19 mouse cellular contexts compared by ENCODE assay signal in genomic region chr2:74414721-74415120, GRCm38 (mm10).
DNase-seq lines count a peak whose midpoint lies in the region; ATAC-seq lines count a peak whose summit lies in the region.
"Had no signal": no experiment of that assay in that cellular context is flagged by ENCODE, and none has a peak within 500 bp of the region (broad histone marks: within the 10 kb centered on the region; RNA-seq: fewer than 3 reads in every experiment).

No protein-coding gene starts in this region.

- no peak overlapping the region for H3K4me3 ChIP-seq in heart, embryonic 11.5 days (ENCODE audit: low read depth, low read length)
- H3K4me3 ChIP-seq in midbrain, embryonic 11.5 days (ENCODE audit: low read depth, low read length) = no peak overlapping the region
- H3K4me3 ChIP-seq in midbrain, embryonic 15.5 days = no peak overlapping the region

- 92% methylated on average over 13 of the region's 13 CpGs for WGBS in heart, embryonic 11.5 days (ENCODE audit: insufficient replicate concordance)
- WGBS in midbrain, embryonic 11.5 days = 95% methylated on average over 13 of the region's 13 CpGs
- WGBS in midbrain, embryonic 15.5 days = 95% methylated on average over 13 of the region's 13 CpGs

- no peak overlapping the region for H3K9ac ChIP-seq in heart, embryonic 11.5 days (ENCODE audit: low read depth, low read length)
- no peak overlapping the region for H3K9ac ChIP-seq in midbrain, embryonic 11.5 days (ENCODE audit: low read length)
- H3K9ac ChIP-seq in midbrain, embryonic 15.5 days = no peak overlapping the region

- H3K4me1 ChIP-seq in heart, embryonic 11.5 days (ENCODE audit: control insufficient read depth, insufficient read depth, low read length) = no peaks in the 10 kb centered on the region
- H3K4me1 ChIP-seq in midbrain, embryonic 11.5 days (ENCODE audit: control insufficient read depth, insufficient read depth, low read length) = no peaks in the 10 kb centered on the region
- no peaks in the 10 kb centered on the region for H3K4me1 ChIP-seq in midbrain, embryonic 15.5 days

- peak; percentile 56 for DNase-seq in heart, adult 11 months
- peak; percentile 53 for DNase-seq in midbrain, embryonic 11.5 days (ENCODE audit: low spot score, missing footprints)
- DNase-seq: adrenal gland, adult 2 months; adrenal gland, adult 8-10 months; adrenal gland, postnatal 10 days; adrenal gland, postnatal 14 days; adrenal gland, postnatal 25 days; adrenal gland, postnatal 36 days; B cell, adult 2 months; cerebellum, adult 11 months; cerebellum, adult 11-12 months; cerebellum, adult 18-20 months had no signal

- no peak overlapping the region for H3K4me2 ChIP-seq in heart, embryonic 11.5 days
- no peak overlapping the region for H3K4me2 ChIP-seq in midbrain, embryonic 11.5 days
- no peak overlapping the region for H3K4me2 ChIP-seq in midbrain, embryonic 15.5 days

- no peaks in the 10 kb centered on the region for H3K9me3 ChIP-seq in heart, embryonic 11.5 days (replicated peaks; ENCODE audit: control insufficient read depth, low read length)
- H3K9me3 ChIP-seq in midbrain, embryonic 11.5 days (ENCODE audit: control insufficient read depth, low read length) = no peaks in the 10 kb centered on the region
- H3K9me3 ChIP-seq in midbrain, embryonic 15.5 days = no peaks in the 10 kb centered on the region
- H3K9me3 ChIP-seq: G1E had no signal

- no peak overlapping the region for H3K27ac ChIP-seq in heart, embryonic 11.5 days (ENCODE audit: low read depth, low read length)
- no peak overlapping the region for H3K27ac ChIP-seq in midbrain, embryonic 11.5 days (ENCODE audit: low read depth, low read length)
- H3K27ac ChIP-seq in midbrain, embryonic 15.5 days = no peak overlapping the region

- H3K27me3 ChIP-seq in heart, embryonic 11.5 days (ENCODE audit: control insufficient read depth, insufficient read depth, low read length) = no peaks in the 10 kb centered on the region
- no peaks in the 10 kb centered on the region for H3K27me3 ChIP-seq in midbrain, embryonic 11.5 days (ENCODE audit: control insufficient read depth, insufficient read depth, low read length)
- H3K27me3 ChIP-seq in midbrain, embryonic 15.5 days (replicated peaks) = no peaks in the 10 kb centered on the region
- H3K27me3 ChIP-seq: CH12.LX had no signal

- ATAC-seq in heart, embryonic 11.5 days (replicated peaks; ENCODE audit: insufficient number of reproducible peaks, low FRiP score, low TSS enrichment) = no peak
- ATAC-seq in midbrain, embryonic 11.5 days (ENCODE audit: low FRiP score) = no peak
- no peak for ATAC-seq in midbrain, embryonic 15.5 days (replicated peaks)
- ATAC-seq: activated CD4-positive, CD25-positive, alpha-beta regulatory T cell, adult 4 months; CD4-positive, CD25-positive, alpha-beta regulatory T cell, adult 4 months; Patski had no signal

- H3K36me3 ChIP-seq in heart, embryonic 11.5 days (ENCODE audit: control insufficient read depth, insufficient read depth, low read length) = no peaks in the 10 kb centered on the region
- H3K36me3 ChIP-seq in midbrain, embryonic 11.5 days (ENCODE audit: control insufficient read depth, insufficient read depth, low read length) = no peaks in the 10 kb centered on the region
- H3K36me3 ChIP-seq in midbrain, embryonic 15.5 days (replicated peaks) = no peaks in the 10 kb centered on the region
- H3K36me3 ChIP-seq: G1E had no signal
